9 mouse cellular contexts compared by ENCODE assay signal in genomic region chr2:37516030-37516710, GRCm38 (mm10). TPM values are rescaled to one million over a fixed set of nuclear protein-coding genes. Genes with fewer than 3 reads are reported as not detected.
DNase-seq lines count a peak whose midpoint lies in the region; ATAC-seq and TF ChIP-seq lines count a peak whose summit lies in the region.
"Had no signal": no experiment of that assay in that cellular context is flagged by ENCODE, and none has a peak within 500 bp of the region (broad histone marks: within the 10 kb centered on the region; RNA-seq: fewer than 3 reads in every experiment).

TSS of gene Gpr21 (plus strand) at chr2:37516332.

- H3K4me1 ChIP-seq in lung, embryonic 14.5 days (ENCODE audit: insufficient read depth): peaks cover 3% of the 10 kb centered on the region; the same call in 1 of the 2 replicates
- H3K4me1 ChIP-seq in limb, embryonic 12.5 days (replicated peaks): peaks cover 8% of the 10 kb centered on the region; the same call in 1 of the 2 replicates

- no peaks in the 10 kb centered on the region for H3K9me3 ChIP-seq in lung, embryonic 14.5 days (ENCODE audit: low read depth, low read length)
- H3K9me3 ChIP-seq in limb, embryonic 12.5 days: no peaks in the 10 kb centered on the region

- peak; percentile 4 for DNase-seq in cerebellum, adult 11-12 months
- DNase-seq in cerebellum, adult 8-10 months: no peak
- peak; percentile 42 for DNase-seq in lung, embryonic 14.5 days
- DNase-seq in lung, postnatal 25 days (ENCODE audit: low spot score): no peak
- DNase-seq in retina, embryonic 14.5 days (ENCODE audit: low spot score): peak; percentile 39
- DNase-seq in urinary bladder, adult 18-20 months (ENCODE audit: low spot score in 2 of 2): no peak
- DNase-seq in spleen, postnatal 36 days (ENCODE audit: low spot score in 2 of 2): no peak

- H3K27me3 ChIP-seq in lung, embryonic 14.5 days (ENCODE audit: insufficient read depth, low read length): no peaks in the 10 kb centered on the region
- no peaks in the 10 kb centered on the region for H3K27me3 ChIP-seq in limb, embryonic 12.5 days

- H3K4me2 ChIP-seq in lung, embryonic 14.5 days: peak within 1 kb of the TSS; percentile 47
- H3K4me2 ChIP-seq in limb, embryonic 12.5 days: peak within 1 kb of the TSS; percentile 35

- peak within 1 kb of the TSS; percentile 4 for H3K4me3 ChIP-seq in lung, embryonic 14.5 days (ENCODE audit: low read depth, low read length)
- 0 out of 2 replicates have a peak within 1 kb of the TSS, but pooled peaks have one; percentile 6 for H3K4me3 ChIP-seq in limb, embryonic 12.5 days (replicated peaks)
- H3K4me3 ChIP-seq: erythroblast, embryonic 14.5 days had no signal

- ATAC-seq in lung, embryonic 14.5 days (ENCODE audit: insufficient read depth): peak; percentile 82
- no peak for ATAC-seq in limb, embryonic 12.5 days (ENCODE audit: insufficient number of reproducible peaks, insufficient read depth, low FRiP score, low TSS enrichment, low read depth)

- peaks cover 34% of the 10 kb centered on the region for H3K36me3 ChIP-seq in lung, embryonic 14.5 days (ENCODE audit: insufficient read depth)
- H3K36me3 ChIP-seq in limb, embryonic 12.5 days: peaks cover 42% of the 10 kb centered on the region

- H3K27ac ChIP-seq in lung, embryonic 14.5 days (ENCODE audit: low read depth): no peak within 1 kb of the TSS
- no peak within 1 kb of the TSS for H3K27ac ChIP-seq in limb, embryonic 12.5 days

- WGBS in lung, embryonic 14.5 days: 34% methylated on average over 11 of the region's 11 CpGs
- 33% methylated on average over 11 of the region's 11 CpGs for WGBS in limb, embryonic 12.5 days

- no peak for TF ChIP-seq CTCF in lung, embryonic 14.5 days (IDR thresholded peaks at IDR 0.05; ENCODE audit: low read depth)

- no peak within 1 kb of the TSS; the same call in 1 of the 2 replicates for H3K9ac ChIP-seq in lung, embryonic 14.5 days
- no peak within 1 kb of the TSS for H3K9ac ChIP-seq in limb, embryonic 12.5 days (replicated peaks)

RNA-seq across cellular contexts. Expression of gene Gpr21, which starts in this region (rescaled TPM):
- 2.5 and 2.9 TPM in 2 replicates for polyA plus RNA-seq in lung, embryonic 14.5 days (2014; fragmentation: Nextera tagmentation; extraction: Ambion mirVana)
- polyA plus RNA-seq in limb, embryonic 12.5 days (2016; fragmentation: Nextera tagmentation; extraction: Ambion mirVana): 2.0 and 2.1 TPM in 2 replicates
- polyA plus RNA-seq: erythroblast, embryonic 14.5 days had no signal

Comparison
In these comparisons a context has a peak if more than half of its experiments do, and no peak if none do; other contexts are left out.
1. DNase-seq: peak in cerebellum, adult 11-12 months (single experiment), lung, embryonic 14.5 days (single experiment) and retina, embryonic 14.5 days (single experiment); none in cerebellum, adult 8-10 months (single experiment), lung, postnatal 25 days (single experiment), urinary bladder, adult 18-20 months (0 of 2) and spleen, postnatal 36 days (0 of 2).